Mouse (Mus musculus) stomach, postnatal 0 days (tissue): ENCODE data around the gene Olfr70. TPM values are rescaled to one million over a fixed set of nuclear protein-coding genes. Genes with fewer than 3 reads are reported as not detected.

Experiments
- ATAC-seq: fragments of 200-750 bp; cut with Nextera tagmentation; 2 replicates; pipeline ENCODE4 v1.8.0; 2017; ENCODE audit not compliant: low FRiP score, low TSS enrichment
- DNase-seq: peaks from one replicate; pipeline ENCODE4 v3.0.0-alpha.2; 2016; ENCODE audit warnings: low spot score
- H3K27ac ChIP-seq: fragments of 300-500 bp; sonication (generic); replicated peaks from 2 replicates; pipeline ENCODE4 v1.5.1; 2014; ENCODE audit warnings: mild to moderate bottlenecking, control low read depth
- H3K27me3 ChIP-seq: fragments of 300-500 bp; sonication (generic); 2 replicates; pipeline ENCODE4 v1.6.1; 2014; ENCODE audit warnings: low read length; ENCODE audit not compliant: control insufficient read depth, insufficient read depth
- H3K36me3 ChIP-seq: fragments of 300-500 bp; sonication (generic); 2 replicates; pipeline ENCODE4 v1.6.1; 2014; ENCODE audit warnings: low read length, mixed read lengths; ENCODE audit not compliant: control insufficient read depth, insufficient read depth
- H3K4me1 ChIP-seq: fragments of 300-500 bp; sonication (generic); replicated peaks from 2 replicates; pipeline ENCODE4 v1.6.1; 2014; ENCODE audit warnings: antibody characterized with exemption; ENCODE audit not compliant: control insufficient read depth, insufficient read depth
- H3K4me2 ChIP-seq: fragments of 300-500 bp; sonication (generic); replicated peaks from 2 replicates; pipeline ENCODE4 v1.6.1; 2014; ENCODE audit warnings: low read depth, mild to moderate bottlenecking, control low read depth, moderate library complexity
- H3K4me3 ChIP-seq: fragments of 300-500 bp; sonication (generic); 2 replicates; pipeline ENCODE4 v1.5.1; 2014; ENCODE audit warnings: low read depth, low read length, control low read depth
- H3K9ac ChIP-seq: fragments of 300-500 bp; sonication (generic); 2 replicates; pipeline ENCODE4 v1.6.1; 2014; ENCODE audit warnings: mild to moderate bottlenecking, low read length, control low read depth, mixed read lengths
- H3K9me3 ChIP-seq: fragments of 300-500 bp; sonication (generic); 2 replicates; pipeline ENCODE4 v1.6.1; 2016; ENCODE audit warnings: low read length; ENCODE audit not compliant: control insufficient read depth
- CTCF ChIP-seq: IDR thresholded peaks from 2 replicates; pipeline ENCODE4 v1.5.1; 2016; ENCODE audit warnings: antibody characterized with exemption, low read depth, mild to moderate bottlenecking, moderate library complexity
- EP300 ChIP-seq: optimal IDR thresholded peaks from 2 replicates; pipeline ENCODE3; 2016; ENCODE audit warnings: antibody characterized with exemption
- WGBS: fragments of 180-500 bp; shearing (Covaris S2); extraction: QIAGEN DNeasy Blood & Tissue Kit; methylation state at CpG from one replicate; pipeline ENCODE4 v1.1.7; 2014; 5-methylcytosine and 5-hydroxymethylcytosine counted together
- polyA plus RNA-seq: library from polyadenylated mRNA; unstranded; fragments of >200 nt; fragmentation: Nextera tagmentation; extraction: Ambion mirVana; gene quantifications from 2 replicates; pipeline ENCODE4 v1.2.1, GENCODE M21; 2015

The Olfr70 gene
- polyA plus RNA-seq, 1 experiment from 2014 or later = not detected

GRCm38 (mm10) chr4:43722191-43722590, 21.6 kb upstream of the Olfr70 start:
- Histone ChIP-seq H3K4me3 (no peak overlapping the region), H3K36me3 (no peaks in the 10 kb centered on the region), H3K27me3 (no peaks in the 10 kb centered on the region), H3K4me1 (peaks cover 4% of the 10 kb centered on the region; the same call in 1 of the 2 replicates), H3K9me3 (no peaks in the 10 kb centered on the region), H3K4me2 (no peak overlapping the region), H3K9ac (no peak overlapping the region), H3K27ac (no peak overlapping the region)
- ATAC-seq (no peak), DNase-seq (no peak)
- TF ChIP-seq EP300 (no peak), CTCF (no peak)
- WGBS = 82% methylated on average over 4 of the region's 4 CpGs

- no peaks in the 10 kb centered on the region for H3K9me3 ChIP-seq
- H3K4me2 ChIP-seq = no peak overlapping the region
- no peak overlapping the region for H3K4me3 ChIP-seq
- no peak for TF ChIP-seq EP300
- TF ChIP-seq CTCF = no peak
- ATAC-seq (no peak), DNase-seq (no peak)
- H3K27me3 ChIP-seq = no peaks in the 10 kb centered on the region
- 49% methylated on average over 11 of the region's 16 CpGs for WGBS
- no peaks in the 10 kb centered on the region for H3K4me1 ChIP-seq
- no peak overlapping the region for H3K9ac ChIP-seq
- no peaks in the 10 kb centered on the region for H3K36me3 ChIP-seq
- no peak overlapping the region for H3K27ac ChIP-seq
These were observed 20.1 kb upstream of the Olfr70 start for GRCm38 (mm10) chr4:43720491-43721228.

- Histone ChIP-seq H3K27ac (no peak overlapping the region), H3K36me3 (no peaks in the 10 kb centered on the region), H3K4me1 (no peaks in the 10 kb centered on the region), H3K9ac (no peak overlapping the region), H3K4me3 (no peak overlapping the region), H3K4me2 (no peak overlapping the region), H3K27me3 (no peaks in the 10 kb centered on the region), H3K9me3 (no peaks in the 10 kb centered on the region)
- 40% methylated on average over 7 of the region's 7 CpGs for WGBS
- TF ChIP-seq EP300 (no peak), CTCF (no peak)
- ATAC-seq (no peak), DNase-seq (no peak)
These were observed 13.1 kb upstream of the Olfr70 start for GRCm38 (mm10) chr4:43713652-43714219.

- TF ChIP-seq EP300 (no peak), CTCF (peak; percentile 94)
- 1% methylated on average over 2 of the region's 2 CpGs for WGBS
- ATAC-seq (no peak), DNase-seq (peak; percentile 81)
- Histone ChIP-seq H3K4me1 (no peaks in the 10 kb centered on the region), H3K9ac (no peak overlapping the region), H3K27me3 (no peaks in the 10 kb centered on the region), H3K4me3 (no peak overlapping the region), H3K27ac (no peak overlapping the region), H3K36me3 (no peaks in the 10 kb centered on the region), H3K4me2 (no peak overlapping the region), H3K9me3 (no peaks in the 10 kb centered on the region)
These were observed 11.2 kb upstream of the Olfr70 start for GRCm38 (mm10) chr4:43711821-43712220.

- no peaks in the 10 kb centered on the region for H3K27me3 ChIP-seq
- no peak for DNase-seq
- H3K4me3 ChIP-seq = no peak within 1 kb of the TSS
- no peak within 1 kb of the TSS for H3K4me2 ChIP-seq
- WGBS = 44% methylated on average over 6 of the region's 6 CpGs
- no peaks in the 10 kb centered on the region for H3K9me3 ChIP-seq
- no peak for ATAC-seq
- no peak within 1 kb of the TSS for H3K27ac ChIP-seq
- no peaks in the 10 kb centered on the region for H3K36me3 ChIP-seq
- no peak within 1 kb of the TSS for H3K9ac ChIP-seq
- no peaks in the 10 kb centered on the region for H3K4me1 ChIP-seq
- no peak for TF ChIP-seq CTCF
- TF ChIP-seq EP300 = no peak
These were observed 9.3 kb upstream of the Olfr70 start, which contains the start of gene Olfr71 for GRCm38 (mm10) chr4:43709869-43710268. TSS of gene Olfr71 (minus strand) at chr4:43710255.

GRCm38 (mm10) chr4:43705991-43706390, 5.4 kb upstream of the Olfr70 start:
- TF ChIP-seq EP300 (no peak), CTCF (no peak)
- no peaks in the 10 kb centered on the region for H3K27me3 ChIP-seq
- no peaks in the 10 kb centered on the region for H3K36me3 ChIP-seq
- WGBS = 75% methylated on average over 13 of the region's 13 CpGs
- no peak overlapping the region for H3K4me2 ChIP-seq
- DNase-seq = no peak
- H3K9me3 ChIP-seq = no peaks in the 10 kb centered on the region
- no peak overlapping the region for H3K27ac ChIP-seq
- no peak for ATAC-seq
- H3K9ac ChIP-seq = no peak overlapping the region
- H3K4me3 ChIP-seq = no peak overlapping the region
- no peaks in the 10 kb centered on the region for H3K4me1 ChIP-seq
